Mouse (Mus musculus): ENCODE results near the gene Eps8.

The Eps8 gene

DNA sequence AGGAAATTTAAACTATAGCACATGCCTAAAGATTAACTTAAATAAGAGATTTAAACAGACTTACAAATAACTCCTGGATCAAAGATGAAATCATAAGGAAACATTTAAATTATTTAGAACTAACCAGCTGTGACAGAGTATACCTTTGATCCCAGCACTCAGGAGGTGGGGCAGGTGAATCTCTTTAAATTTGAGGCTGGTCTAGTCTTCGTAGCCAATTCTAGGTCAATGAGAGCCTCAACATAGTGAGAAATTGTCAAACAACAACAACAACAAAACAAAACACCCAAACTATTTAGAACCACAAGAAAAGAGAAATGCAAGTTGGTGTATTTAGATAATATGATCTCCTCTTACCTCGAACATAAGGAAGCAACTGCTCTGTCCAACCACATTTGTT lies at the start of gene Eps8:
Gene Eps8 (minus strand): TSS at position 101 of the 400 bp plus-strand sequence.
- DNase-seq (ENCODE audit: low spot score), result no peak

DNA sequence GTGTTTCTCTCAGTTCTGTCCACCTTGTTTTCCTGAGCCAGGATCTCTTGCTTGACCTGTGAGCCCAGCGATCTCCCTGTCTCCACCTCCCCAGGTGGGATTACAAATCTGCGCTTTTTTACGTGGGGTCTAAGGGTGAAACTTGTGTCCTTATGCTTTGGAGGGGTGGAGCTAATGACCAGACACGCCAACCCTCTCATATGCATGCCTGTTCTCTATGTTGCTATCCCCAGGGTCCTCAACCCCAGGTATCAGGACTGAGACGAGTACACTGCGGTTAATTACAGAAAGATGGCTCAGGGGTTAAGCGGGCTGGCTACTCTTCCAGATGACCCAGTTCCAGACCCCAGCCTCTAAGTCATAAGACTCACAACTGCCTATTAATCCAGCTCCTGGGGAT lies 48.8 kb upstream of the Eps8 start:
- no peak for DNase-seq (ENCODE audit: low spot score)

- DNase-seq (ENCODE audit: low spot score), result no peak
Measured at GRCm38 (mm10) chr6:137702918-137703317, 48.2 kb upstream of the Eps8 start.

DNA sequence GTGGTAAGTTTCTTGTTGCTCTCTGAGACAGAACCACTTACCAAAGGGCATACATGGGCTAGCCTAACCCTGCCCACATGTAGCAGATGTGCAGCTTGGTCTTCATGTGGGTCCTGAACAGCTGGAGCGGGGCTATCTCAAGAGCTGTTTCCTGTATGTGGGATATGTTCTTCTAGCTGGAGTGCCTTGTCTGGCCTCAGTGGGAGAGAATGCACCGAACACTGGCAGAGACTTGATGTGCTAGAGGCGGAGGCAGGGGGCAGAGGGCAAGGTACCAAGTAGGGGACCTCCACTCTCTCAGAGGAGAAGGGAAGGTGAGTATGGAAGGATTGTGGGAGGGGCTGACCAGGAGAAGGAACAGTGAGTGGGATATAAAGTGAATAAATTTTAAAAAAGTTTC lies 47.5 kb upstream of the Eps8 start:
- DNase-seq (ENCODE audit: low spot score), result no peak

DNA sequence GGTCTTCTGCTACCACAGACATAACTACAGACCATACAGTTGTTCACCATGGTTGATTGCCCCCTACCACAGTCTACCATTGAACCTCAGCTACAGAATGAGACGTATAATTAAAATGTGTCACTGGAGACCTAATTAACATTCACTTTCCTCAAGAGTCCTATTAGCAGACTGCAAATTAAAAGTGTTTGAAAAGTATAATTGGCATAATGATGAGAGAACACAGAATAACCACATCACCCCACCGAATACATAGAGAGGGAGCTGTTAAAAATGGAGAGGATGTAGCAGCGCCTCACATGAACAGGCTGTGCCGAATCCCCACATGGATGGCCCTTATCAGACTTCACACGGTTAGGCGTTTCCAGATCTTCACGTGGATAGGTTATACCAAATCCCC lies 44.8 kb upstream of the Eps8 start:
- DNase-seq (ENCODE audit: low spot score), result no peak

- DNase-seq (ENCODE audit: low spot score), result no peak
Measured at GRCm38 (mm10) chr6:137696445-137697204, 41.9 kb upstream of the Eps8 start.

- no peak for DNase-seq (ENCODE audit: low spot score)
Measured at GRCm38 (mm10) chr6:137695046-137695445, 40.4 kb upstream of the Eps8 start.

DNA sequence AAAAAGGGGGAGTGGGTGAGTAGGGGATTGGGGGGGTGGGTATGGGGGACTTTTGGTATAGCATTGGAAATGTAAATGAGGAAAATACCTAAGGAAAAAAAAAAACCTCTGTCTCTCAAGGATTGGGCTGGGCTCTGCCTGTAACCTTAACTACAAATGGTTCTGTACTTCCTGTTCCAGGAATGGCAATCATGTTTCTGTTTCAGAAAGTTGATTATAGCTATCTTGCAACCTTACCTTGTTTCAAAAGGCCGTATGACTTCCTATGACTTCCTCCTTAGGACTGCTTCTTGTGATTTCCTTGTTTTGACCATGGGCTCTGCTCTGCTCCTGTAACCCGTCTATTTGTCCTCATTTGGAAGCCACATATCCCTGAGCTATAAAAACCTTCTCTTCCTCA lies 39.6 kb upstream of the Eps8 start:
- DNase-seq (ENCODE audit: low spot score), result no peak

DNA sequence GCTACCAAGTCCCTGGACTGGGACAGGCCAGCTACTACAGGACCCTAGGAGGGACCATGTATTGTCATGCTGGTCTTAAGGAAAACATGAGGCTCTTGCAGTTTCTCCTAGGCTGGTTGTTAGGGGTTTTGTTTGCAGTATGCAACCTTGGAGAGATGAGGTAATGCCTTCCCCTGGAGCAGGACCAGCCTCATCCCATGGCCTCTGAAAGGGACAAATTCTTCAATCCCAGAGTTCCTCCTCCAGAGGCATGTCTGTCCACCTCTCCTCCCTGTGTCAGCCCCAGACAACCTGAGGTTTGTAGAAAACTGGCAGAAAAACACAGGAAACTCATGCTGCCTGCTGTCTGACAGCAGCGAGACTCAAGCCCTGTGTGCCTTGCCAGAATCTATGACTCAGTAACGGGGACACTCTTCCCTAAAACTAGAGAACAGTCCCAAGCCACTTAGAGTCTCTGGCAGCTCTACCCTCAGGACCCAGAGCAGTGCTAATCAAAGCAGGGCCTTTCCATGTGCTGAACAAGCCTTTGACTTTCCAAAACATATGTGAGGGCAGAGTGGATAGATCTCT lies 36.0 kb upstream of the Eps8 start:
- no peak for DNase-seq (ENCODE audit: low spot score)

- no peak for DNase-seq (ENCODE audit: low spot score)
Measured at GRCm38 (mm10) chr6:137688506-137689105, 33.9 kb upstream of the Eps8 start.

GRCm38 (mm10) chr6:137688079-137688478 lies 33.4 kb upstream of the Eps8 start:
- no peak for DNase-seq (ENCODE audit: low spot score)

- DNase-seq (ENCODE audit: low spot score), result no peak
Measured at GRCm38 (mm10) chr6:137687667-137688066, 33.0 kb upstream of the Eps8 start.

- no peak for DNase-seq (ENCODE audit: low spot score)
Measured at GRCm38 (mm10) chr6:137682629-137683028, 28.0 kb upstream of the Eps8 start.

DNA sequence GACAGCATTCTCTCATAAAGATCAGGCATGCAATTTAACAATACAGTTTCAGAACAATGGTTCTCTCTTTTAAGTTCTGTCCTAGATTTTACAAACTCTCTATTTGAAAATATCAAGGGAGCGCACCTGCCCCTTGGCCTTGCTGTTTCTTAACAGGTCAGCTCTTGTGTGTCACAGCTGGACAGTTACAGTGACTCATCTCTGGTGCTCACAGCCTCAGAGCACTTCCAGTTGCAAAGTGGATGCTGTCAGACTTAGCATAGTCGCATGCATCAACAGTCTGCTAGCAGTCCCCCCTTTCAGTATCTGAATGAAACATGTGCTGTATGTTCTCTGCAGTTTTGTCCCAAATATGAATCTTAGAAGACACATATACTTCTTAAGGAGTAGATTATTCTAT lies 26.3 kb upstream of the Eps8 start:
- no peak for DNase-seq (ENCODE audit: low spot score)

- DNase-seq (ENCODE audit: low spot score), result no peak
Measured at GRCm38 (mm10) chr6:137676581-137676980, 21.9 kb upstream of the Eps8 start.

DNA sequence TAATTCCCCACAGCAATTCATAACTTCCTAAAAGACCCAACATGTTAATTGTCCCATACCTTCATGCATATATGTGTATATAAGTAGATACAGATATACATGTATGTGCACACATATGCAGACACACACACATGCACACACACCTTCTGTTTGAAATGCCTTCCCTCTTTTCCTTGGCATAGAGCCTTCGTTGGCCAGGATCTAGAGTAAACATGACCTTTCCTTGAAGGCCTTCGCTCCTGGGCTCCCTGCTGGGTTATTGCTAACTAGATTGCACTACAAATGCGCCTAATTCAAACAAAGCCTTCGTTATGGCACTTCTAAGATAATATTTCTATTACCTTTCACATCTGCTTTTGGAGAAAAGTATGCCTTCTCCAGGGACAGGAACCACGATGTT lies 20.9 kb upstream of the Eps8 start:
- DNase-seq (ENCODE audit: low spot score), result no peak

DNA sequence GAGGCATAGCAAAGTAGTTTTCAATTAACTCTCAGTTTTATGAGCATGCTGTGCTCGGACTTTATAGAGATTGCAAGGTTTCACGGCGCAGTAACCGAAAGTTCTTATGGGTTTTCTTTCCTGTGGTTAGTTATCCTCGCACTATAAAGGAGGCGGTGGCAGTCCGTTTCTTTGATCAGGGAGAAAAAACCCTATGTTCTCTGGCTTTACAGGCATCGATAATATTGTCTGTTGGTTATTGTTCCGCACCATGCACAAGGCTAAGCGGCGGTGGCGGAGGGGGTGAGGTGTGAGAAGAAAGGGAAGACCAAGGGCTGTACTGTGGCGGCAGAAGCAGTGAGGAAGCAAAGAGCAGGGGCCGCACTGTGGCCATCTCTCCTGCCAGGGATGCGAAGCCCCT lies 18.6 kb upstream of the Eps8 start:
- DNase-seq (ENCODE audit: low spot score), result no peak

- no peak for DNase-seq (ENCODE audit: low spot score)
Measured at GRCm38 (mm10) chr6:137671561-137671960, 16.9 kb upstream of the Eps8 start.

DNA sequence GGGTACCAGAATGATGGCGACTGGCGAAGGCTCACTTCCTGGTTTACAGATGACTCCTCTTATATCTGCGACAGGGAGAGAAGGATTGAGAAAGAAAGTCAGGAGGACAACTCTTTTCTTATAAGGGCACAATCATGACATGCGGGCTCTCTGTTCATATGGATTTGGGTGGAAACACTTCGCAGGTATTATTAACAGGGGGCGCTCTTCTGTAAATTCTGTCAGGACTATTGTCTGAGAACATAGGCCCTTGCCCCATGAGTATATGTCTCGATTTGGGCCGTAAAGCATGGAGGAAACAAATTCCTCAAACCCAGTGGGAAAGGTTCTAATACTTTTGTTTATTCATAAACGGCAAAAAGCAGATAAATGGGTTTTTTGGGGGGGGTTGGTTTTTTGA lies 16.1 kb upstream of the Eps8 start:
- DNase-seq (ENCODE audit: low spot score), result no peak

GRCm38 (mm10) chr6:137669876-137670275 lies 15.2 kb upstream of the Eps8 start:
- no peak for DNase-seq (ENCODE audit: low spot score)

GRCm38 (mm10) chr6:137669433-137669832 lies 14.8 kb upstream of the Eps8 start:
- DNase-seq (ENCODE audit: low spot score), result no peak

DNA sequence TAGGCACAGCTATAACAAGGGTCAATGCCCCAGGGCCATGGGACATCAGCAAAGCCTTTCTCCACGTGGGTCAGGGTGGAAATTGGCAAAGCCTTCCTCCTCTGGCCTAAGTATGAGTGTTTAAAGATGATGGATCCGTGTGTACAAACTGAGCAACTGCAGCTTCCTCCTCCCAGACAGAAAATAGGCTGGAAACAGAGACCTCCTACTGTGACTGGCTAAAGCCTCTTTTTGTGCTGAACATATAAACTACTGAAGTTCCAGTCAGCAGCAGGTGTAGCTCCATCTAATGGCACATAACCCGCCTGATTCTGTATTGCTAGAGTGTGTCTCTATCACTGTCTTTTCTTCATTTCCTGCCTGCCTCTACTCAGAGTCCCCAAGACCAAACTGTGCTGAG lies 13.7 kb upstream of the Eps8 start:
- no peak for DNase-seq (ENCODE audit: low spot score)

DNA sequence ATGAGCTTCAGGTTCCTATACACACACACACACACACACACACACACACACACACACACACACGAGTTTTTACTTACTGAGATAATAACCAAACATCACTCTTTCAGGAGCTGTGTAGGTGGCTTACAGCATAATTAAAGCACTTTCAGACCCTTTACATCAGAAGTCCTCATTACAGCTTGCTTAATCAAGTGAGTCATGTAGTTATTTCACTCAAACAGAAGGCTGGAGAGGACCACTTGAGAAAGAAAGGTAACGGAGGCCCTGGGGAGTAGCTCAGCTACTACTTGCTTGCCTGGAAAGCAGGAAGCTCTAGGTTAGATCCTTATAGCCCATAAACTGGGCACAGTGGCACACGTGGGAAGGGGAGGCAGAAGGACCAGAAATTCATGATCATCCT lies 13.0 kb upstream of the Eps8 start:
- DNase-seq (ENCODE audit: low spot score), result no peak

DNA sequence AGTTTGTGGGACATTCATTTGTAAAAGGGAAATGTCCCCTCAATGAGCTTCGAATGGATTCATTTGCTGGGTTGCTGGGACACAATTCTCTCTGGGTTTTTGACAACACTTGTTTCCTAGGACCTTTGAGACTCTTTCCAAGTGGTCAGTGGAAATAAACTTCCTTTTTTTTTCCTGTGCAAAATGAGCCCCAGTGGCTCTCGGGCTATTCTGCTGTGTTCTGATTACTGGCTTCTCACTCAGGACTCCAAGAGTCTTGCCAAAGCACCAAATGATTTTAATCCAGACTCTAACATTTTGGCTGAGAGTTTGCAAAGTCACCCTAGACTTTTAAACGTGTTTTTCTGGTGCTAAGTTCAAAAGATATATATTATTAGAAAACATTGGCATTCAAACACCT lies 10.3 kb upstream of the Eps8 start:
- no peak for DNase-seq (ENCODE audit: low spot score)

Data from layer of hippocampus, adult 11-12 months (tissue).